Mouse (Mus musculus) ES-Bruce4 (cell line): ENCODE results near the gene Ccl5.

ENCODE experiments used
- CTCF ChIP-seq: IDR thresholded peaks from one replicate; pipeline ENCODE4 v1.8.1; 2011; ENCODE audit warnings: low read depth, low read length
- EP300 ChIP-seq: IDR thresholded peaks from 2 replicates; pipeline ENCODE4 v1.6.1; 2011; ENCODE audit warnings: low read depth, low read length; ENCODE audit not compliant: insufficient read depth
- POLR2A ChIP-seq: IDR thresholded peaks from one replicate; pipeline ENCODE4 v1.8.1; 2011; ENCODE audit warnings: low read length; ENCODE audit not compliant: insufficient read depth

GRCm38 (mm10) chr11:83578999-83579398 is 48.7 kb upstream of the Ccl5 start:
- TF ChIP-seq EP300 (no peak), CTCF (no peak), POLR2A (no peak)
